Mouse (Mus musculus) lung, embryonic 15.5 days (tissue): ENCODE results near the gene Speer2. TPM values are rescaled to one million over a fixed set of nuclear protein-coding genes. Genes with fewer than 3 reads are reported as not detected.

Source experiments
- ATAC-seq: fragments of 200-750 bp; cut with Nextera tagmentation; 2 replicates; pipeline ENCODE4 v1.8.0; 2017; ENCODE audit warnings: moderate number of reproducible peaks, borderline replicate concordance; ENCODE audit not compliant: low FRiP score, low TSS enrichment; ENCODE audit errors: extremely low read depth
- H3K27ac ChIP-seq: fragments of 300-500 bp; sonication (generic); 2 replicates; pipeline ENCODE4 v1.5.1; 2015; ENCODE audit warnings: moderate library complexity, mild to moderate bottlenecking, inconsistent platforms
- H3K27me3 ChIP-seq: fragments of 300-500 bp; sonication (generic); 2 replicates; pipeline ENCODE4 v1.6.1; 2015; ENCODE audit warnings: inconsistent platforms
- H3K36me3 ChIP-seq: fragments of 300-500 bp; sonication (generic); 2 replicates; pipeline ENCODE4 v1.6.1; 2015; ENCODE audit warnings: inconsistent platforms
- H3K4me1 ChIP-seq: fragments of 300-500 bp; sonication (generic); 2 replicates; pipeline ENCODE4 v1.6.1; 2015; ENCODE audit warnings: inconsistent platforms
- H3K4me2 ChIP-seq: fragments of 300-500 bp; sonication (generic); 2 replicates; pipeline ENCODE4 v1.6.1; 2015; ENCODE audit warnings: inconsistent platforms, mild to moderate bottlenecking, moderate library complexity
- H3K4me3 ChIP-seq: fragments of 300-500 bp; sonication (generic); 2 replicates; pipeline ENCODE4 v1.5.1; 2015; ENCODE audit warnings: mild to moderate bottlenecking, inconsistent platforms
- H3K9ac ChIP-seq: fragments of 300-500 bp; sonication (generic); 2 replicates; pipeline ENCODE4 v1.6.1; 2015; ENCODE audit warnings: inconsistent platforms
- H3K9me3 ChIP-seq: fragments of 300-500 bp; sonication (generic); 2 replicates; pipeline ENCODE4 v1.6.1; 2016; ENCODE audit warnings: inconsistent platforms
- WGBS: fragments of 180-500 bp; shearing (Covaris S2); methylation state at CpG from one replicate; pipeline ENCODE4 v1.1.7; 2015; 5-methylcytosine and 5-hydroxymethylcytosine counted together
- polyA plus RNA-seq: library from polyadenylated mRNA; unstranded; fragments of >200 nt; fragmentation: Nextera tagmentation; extraction: Ambion mirVana; gene quantifications from 2 replicates; pipeline ENCODE4 v1.2.1, GENCODE M21; 2015

Speer2 gene
- polyA plus RNA-seq: not detected in 2 replicates

- no peak within 1 kb of the TSS for H3K27ac ChIP-seq
- H3K27me3 ChIP-seq: no peaks in the 10 kb centered on the region
- H3K4me1 ChIP-seq: no peaks in the 10 kb centered on the region
- 88% methylated on average over 4 of the region's 4 CpGs for WGBS
- no peaks in the 10 kb centered on the region for H3K9me3 ChIP-seq
- no peaks in the 10 kb centered on the region for H3K36me3 ChIP-seq
- no peak within 1 kb of the TSS for H3K9ac ChIP-seq
- no peak within 1 kb of the TSS for H3K4me2 ChIP-seq
- H3K4me3 ChIP-seq: no peak within 1 kb of the TSS
- no peak for ATAC-seq
These were observed at the start of gene Speer2 for GRCm38 (mm10) chr16:69863644-69864043. TSS of gene Speer2 (minus strand) at chr16:69863744.

GRCm38 (mm10) chr16:69904303-69904702, 40.8 kb upstream of the Speer2 start:
- H3K4me2 ChIP-seq: no peak overlapping the region
- H3K4me3 ChIP-seq: no peak overlapping the region
- no peaks in the 10 kb centered on the region for H3K27me3 ChIP-seq
- H3K9ac ChIP-seq: no peak overlapping the region
- H3K9me3 ChIP-seq: no peaks in the 10 kb centered on the region
- no peak overlapping the region for H3K27ac ChIP-seq
- no peaks in the 10 kb centered on the region for H3K4me1 ChIP-seq
- no peak for ATAC-seq
- H3K36me3 ChIP-seq: no peaks in the 10 kb centered on the region

GRCm38 (mm10) chr16:69880712-69881111, 17.2 kb upstream of the Speer2 start:
- no peak overlapping the region for H3K27ac ChIP-seq
- no peak overlapping the region for H3K9ac ChIP-seq
- no peak overlapping the region for H3K4me3 ChIP-seq
- no peak for ATAC-seq
- no peaks in the 10 kb centered on the region for H3K4me1 ChIP-seq
- no peak overlapping the region for H3K4me2 ChIP-seq
- no peaks in the 10 kb centered on the region for H3K27me3 ChIP-seq
- H3K9me3 ChIP-seq: no peaks in the 10 kb centered on the region
- H3K36me3 ChIP-seq: no peaks in the 10 kb centered on the region

GRCm38 (mm10) chr16:69836628-69837027, 26.9 kb downstream of the Speer2 start:
- no peak for ATAC-seq
- 33% methylated on average over 2 of the region's 2 CpGs for WGBS
- Histone ChIP-seq H3K4me2 (no peak overlapping the region), H3K4me3 (no peak overlapping the region), H3K36me3 (no peaks in the 10 kb centered on the region), H3K9me3 (no peaks in the 10 kb centered on the region), H3K4me1 (no peaks in the 10 kb centered on the region), H3K9ac (no peak overlapping the region), H3K27ac (no peak overlapping the region), H3K27me3 (no peaks in the 10 kb centered on the region)

GRCm38 (mm10) chr16:69813652-69814051, 49.9 kb downstream of the Speer2 start:
- 61% methylated on average over 5 of the region's 5 CpGs for WGBS
- no peak overlapping the region for H3K4me2 ChIP-seq
- no peaks in the 10 kb centered on the region for H3K27me3 ChIP-seq
- H3K4me1 ChIP-seq: no peaks in the 10 kb centered on the region
- H3K9ac ChIP-seq: no peak overlapping the region
- H3K9me3 ChIP-seq: no peaks in the 10 kb centered on the region
- no peaks in the 10 kb centered on the region for H3K36me3 ChIP-seq
- H3K27ac ChIP-seq: no peak overlapping the region
- no peak for ATAC-seq
- no peak overlapping the region for H3K4me3 ChIP-seq
